9 mouse cellular contexts compared by ENCODE assay signal in genomic region chr11:109426272-109426586, GRCm38 (mm10). TPM values are rescaled to one million over a fixed set of nuclear protein-coding genes. Genes with fewer than 3 reads are reported as not detected.
DNase-seq lines count a peak whose midpoint lies in the region; ATAC-seq and TF ChIP-seq lines count a peak whose summit lies in the region.
"Had no signal": no experiment of that assay in that cellular context is flagged by ENCODE, and none has a peak within 500 bp of the region (broad histone marks: within the 10 kb centered on the region; RNA-seq: fewer than 3 reads in every experiment).

No protein-coding gene starts in this region.

- H3K36me3 ChIP-seq in lung, embryonic 14.5 days (ENCODE audit: insufficient read depth) = peaks cover 28% of the 10 kb centered on the region
- peaks cover 4% of the 10 kb centered on the region for H3K36me3 ChIP-seq in limb, embryonic 11.5 days (ENCODE audit: control insufficient read depth, insufficient read depth, low read length)

- H3K4me3 ChIP-seq in lung, embryonic 14.5 days (ENCODE audit: low read depth, low read length) = peak overlapping the region; percentile 66
- peak overlapping the region; percentile 68 for H3K4me3 ChIP-seq in embryonic fibroblast, embryonic 13.5 days (ENCODE audit: insufficient read depth, low read length)
- H3K4me3 ChIP-seq in limb, embryonic 11.5 days (ENCODE audit: low read depth, low read length) = peak overlapping the region; percentile 60
- H3K4me3 ChIP-seq in olfactory bulb, adult 2 months (ENCODE audit: insufficient read depth, low read depth, low read length) = peak overlapping the region; percentile 56

- TF ChIP-seq POLR2A in embryonic fibroblast, embryonic 13.5 days (IDR thresholded peaks at IDR 0.05; ENCODE audit: low read depth, low read length) = no peak; the same call in 1 of the 2 replicates
- no peak for TF ChIP-seq POLR2A in olfactory bulb, adult 2 months (IDR thresholded peaks at IDR 0.05; ENCODE audit: insufficient read depth, low read depth, low read length)

- peak overlapping the region; percentile 69 for H3K9ac ChIP-seq in lung, embryonic 14.5 days
- peak overlapping the region; percentile 82 for H3K9ac ChIP-seq in limb, embryonic 11.5 days (ENCODE audit: low read length)

- H3K4me1 ChIP-seq in lung, embryonic 14.5 days (ENCODE audit: insufficient read depth) = no peaks in the 10 kb centered on the region
- peaks cover 2% of the 10 kb centered on the region for H3K4me1 ChIP-seq in embryonic fibroblast, embryonic 13.5 days (ENCODE audit: control insufficient read depth, insufficient read depth, low read length)
- no peaks in the 10 kb centered on the region for H3K4me1 ChIP-seq in limb, embryonic 11.5 days (ENCODE audit: control insufficient read depth, insufficient read depth, low read length)
- peaks cover 4% of the 10 kb centered on the region; the same call in 1 of the 2 replicates for H3K4me1 ChIP-seq in olfactory bulb, adult 2 months (ENCODE audit: control insufficient read depth, insufficient read depth, low read length)

- 0% methylated on average over 11 of the region's 11 CpGs for WGBS in lung, embryonic 14.5 days
- WGBS in limb, embryonic 11.5 days = 0% methylated on average over 11 of the region's 11 CpGs
- WGBS in olfactory bulb, adult 2 months = under 1% methylated on average over 11 of the region's 11 CpGs

- no peaks in the 10 kb centered on the region for H3K27me3 ChIP-seq in lung, embryonic 14.5 days (ENCODE audit: insufficient read depth, low read length)
- H3K27me3 ChIP-seq in limb, embryonic 11.5 days (ENCODE audit: control insufficient read depth, insufficient read depth, low read length) = no peaks in the 10 kb centered on the region

- peak overlapping the region; percentile 89 for H3K27ac ChIP-seq in lung, embryonic 14.5 days (ENCODE audit: low read depth)
- H3K27ac ChIP-seq in embryonic fibroblast, embryonic 13.5 days (ENCODE audit: insufficient read depth, low read length) = peak overlapping the region; percentile 42
- H3K27ac ChIP-seq in limb, embryonic 11.5 days (replicated peaks; ENCODE audit: low read depth, low read length) = peak overlapping the region; percentile 72
- H3K27ac ChIP-seq in olfactory bulb, adult 2 months (ENCODE audit: insufficient read depth, low read depth, low read length) = peak overlapping the region; percentile 43

- H3K4me2 ChIP-seq in lung, embryonic 14.5 days = peak overlapping the region; percentile 74
- H3K4me2 ChIP-seq in limb, embryonic 11.5 days (ENCODE audit: low read depth, severe bottlenecking) = peak overlapping the region; percentile 55

- no peak for ATAC-seq in lung, embryonic 14.5 days (ENCODE audit: insufficient read depth)
- ATAC-seq in limb, embryonic 11.5 days (ENCODE audit: insufficient number of reproducible peaks, low FRiP score, low TSS enrichment, low read depth) = no peak; the same call in 1 of the 2 replicates

- no peaks in the 10 kb centered on the region for H3K9me3 ChIP-seq in lung, embryonic 14.5 days (ENCODE audit: low read depth, low read length)
- H3K9me3 ChIP-seq in limb, embryonic 11.5 days (ENCODE audit: control insufficient read depth, low read length) = no peaks in the 10 kb centered on the region

- no peak for TF ChIP-seq CTCF in lung, embryonic 14.5 days (IDR thresholded peaks at IDR 0.05; ENCODE audit: low read depth)
- no peak for TF ChIP-seq CTCF in embryonic fibroblast, embryonic 13.5 days (IDR thresholded peaks at IDR 0.05; ENCODE audit: borderline replicate concordance, insufficient read depth, low read length)
- no peak for TF ChIP-seq CTCF in olfactory bulb, adult 2 months (IDR thresholded peaks at IDR 0.05; ENCODE audit: insufficient read depth, low read depth, low read length)

- no peak for DNase-seq in lung, embryonic 14.5 days
- no peak for DNase-seq in lung, postnatal 14 days
- no peak for DNase-seq in limb, embryonic 11.5 days (ENCODE audit: low spot score)
- no peak for DNase-seq in urinary bladder, postnatal 36 days (ENCODE audit: low spot score in 2 of 2)
- no peak for DNase-seq in layer of hippocampus, postnatal 10 days (ENCODE audit: low spot score in 2 of 2)

RNA-seq across cellular contexts. Expression of gene Amz2, which starts 0.5 kb away (rescaled TPM):
- polyA plus RNA-seq in lung, embryonic 14.5 days (2014; fragmentation: Nextera tagmentation; extraction: Ambion mirVana) = 41.5 and 45.6 TPM in 2 replicates
- 58.5 and 82.9 TPM in 2 replicates for polyA plus RNA-seq in embryonic fibroblast, embryonic 13.5 days (2011; ENCODE audit: insufficient read length, low read depth, missing spikeins)
- 44.8 and 50.1 TPM in 2 replicates for polyA plus RNA-seq in limb, embryonic 11.5 days (2014; fragmentation: Nextera tagmentation; extraction: Ambion mirVana)
- not detected in 2 replicates for polyA plus RNA-seq in olfactory bulb, adult 2 months (2012; ENCODE audit: insufficient read depth, insufficient read length, low replicate concordance, missing spikeins)
- total RNA-seq in layer of hippocampus, postnatal 10 days (2021) = 100 to 1,000 TPM; 104 to 111 TPM

RNA-seq across cellular contexts. Expression of gene 9930022D16Rik, which starts 12.5 kb away (rescaled TPM):
- polyA plus RNA-seq in lung, embryonic 14.5 days (2014; fragmentation: Nextera tagmentation; extraction: Ambion mirVana) = not detected in 2 replicates
- not detected in 2 replicates for polyA plus RNA-seq in embryonic fibroblast, embryonic 13.5 days (2011; ENCODE audit: insufficient read length, low read depth, missing spikeins)
- polyA plus RNA-seq in limb, embryonic 11.5 days (2014; fragmentation: Nextera tagmentation; extraction: Ambion mirVana) = not detected in 2 replicates
- not detected in 2 replicates for polyA plus RNA-seq in olfactory bulb, adult 2 months (2012; ENCODE audit: insufficient read depth, insufficient read length, low replicate concordance, missing spikeins)
- not detected for total RNA-seq in layer of hippocampus, postnatal 10 days (2021)
- total RNA-seq: adrenal gland, postnatal 36 days; granulocyte monocyte progenitor cell, adult 5-6 weeks had no signal

RNA-seq across cellular contexts. Expression of gene Arsg, which starts 46.9 kb away (rescaled TPM):
- polyA plus RNA-seq in lung, embryonic 14.5 days (2014; fragmentation: Nextera tagmentation; extraction: Ambion mirVana) = 2.8 and 5.3 TPM in 2 replicates
- polyA plus RNA-seq in embryonic fibroblast, embryonic 13.5 days (2011; ENCODE audit: insufficient read length, low read depth, missing spikeins) = 2.7 and 3.9 TPM in 2 replicates
- 1.6 and 2.2 TPM in 2 replicates for polyA plus RNA-seq in limb, embryonic 11.5 days (2014; fragmentation: Nextera tagmentation; extraction: Ambion mirVana)
- not detected in 2 replicates for polyA plus RNA-seq in olfactory bulb, adult 2 months (2012; ENCODE audit: insufficient read depth, insufficient read length, low replicate concordance, missing spikeins)
- total RNA-seq in layer of hippocampus, postnatal 10 days (2021) = 1 to 10 TPM; 6.6 to 9.1 TPM

RNA-seq across cellular contexts. Expression of gene Slc16a6, which starts 47.2 kb away (rescaled TPM):
- polyA plus RNA-seq in lung, embryonic 14.5 days (2014; fragmentation: Nextera tagmentation; extraction: Ambion mirVana) = 5.4 and 5.9 TPM in 2 replicates
- polyA plus RNA-seq in embryonic fibroblast, embryonic 13.5 days (2011; ENCODE audit: insufficient read length, low read depth, missing spikeins) = 1.0 and 3.0 TPM in 2 replicates
- polyA plus RNA-seq in limb, embryonic 11.5 days (2014; fragmentation: Nextera tagmentation; extraction: Ambion mirVana) = 2.9 and 3.6 TPM in 2 replicates
- polyA plus RNA-seq in olfactory bulb, adult 2 months (2012; ENCODE audit: insufficient read depth, insufficient read length, low replicate concordance, missing spikeins) = not detected in 2 replicates
- 10 to 100 TPM; 11.4 to 14.9 TPM for total RNA-seq in layer of hippocampus, postnatal 10 days (2021)
